Mouse (Mus musculus) liver, postnatal 0 days (tissue): ENCODE measurements around the gene Gm20388. TPM values are rescaled to one million over a fixed set of nuclear protein-coding genes. Genes with fewer than 3 reads are reported as not detected.

Source experiments
- ATAC-seq: fragments of 200-750 bp; cut with Nextera tagmentation; 2 replicates; pipeline ENCODE4 v1.8.0; 2017; ENCODE audit warnings: mild to moderate bottlenecking, moderate library complexity
- DNase-seq: peaks from one replicate; pipeline ENCODE4 v3.0.0-alpha.2; 2016
- H3K27ac ChIP-seq: fragments of 300-500 bp; sonication (generic); 2 replicates; pipeline ENCODE4 v1.5.1; 2014; ENCODE audit warnings: antibody characterized with exemption, moderate library complexity, mild to moderate bottlenecking, low read depth
- H3K27me3 ChIP-seq: fragments of 300-500 bp; sonication (generic); 2 replicates; pipeline ENCODE4 v1.6.1; 2014; ENCODE audit warnings: low read length, control low read depth, mixed read lengths; ENCODE audit not compliant: insufficient read depth
- H3K36me3 ChIP-seq: fragments of 300-500 bp; sonication (generic); replicated peaks from 2 replicates; pipeline ENCODE4 v1.6.1; 2014; ENCODE audit warnings: mild to moderate bottlenecking, control low read depth, low read length, moderate library complexity, mixed read lengths; ENCODE audit not compliant: insufficient read depth
- H3K4me1 ChIP-seq: fragments of 300-500 bp; sonication (generic); 2 replicates; pipeline ENCODE4 v1.6.1; 2014; ENCODE audit warnings: antibody characterized with exemption, mild to moderate bottlenecking, control low read depth; ENCODE audit not compliant: insufficient read depth
- H3K4me2 ChIP-seq: fragments of 300-500 bp; sonication (generic); 2 replicates; pipeline ENCODE4 v1.6.1; 2014; ENCODE audit warnings: low read depth, mild to moderate bottlenecking, low read length, moderate library complexity, mixed read lengths
- H3K4me3 ChIP-seq: fragments of 300-500 bp; sonication (generic); 2 replicates; pipeline ENCODE4 v1.5.1; 2014; ENCODE audit warnings: low read depth, low read length
- H3K9ac ChIP-seq: fragments of 300-500 bp; sonication (generic); replicated peaks from 2 replicates; pipeline ENCODE4 v1.6.1; 2014; ENCODE audit warnings: mild to moderate bottlenecking, moderate library complexity
- H3K9me3 ChIP-seq: fragments of 300-500 bp; sonication (generic); 2 replicates; pipeline ENCODE4 v1.6.1; 2016; ENCODE audit warnings: mild to moderate bottlenecking, control low read depth, low read length, mixed read lengths
- CTCF ChIP-seq: sonication (generic); IDR thresholded peaks from 2 replicates; pipeline ENCODE4 v1.5.1; 2016; ENCODE audit warnings: antibody characterized with exemption, low read depth
- EP300 ChIP-seq: IDR thresholded peaks from 2 replicates; pipeline ENCODE4 v1.6.1; 2016; ENCODE audit warnings: antibody characterized with exemption, low read depth, mild to moderate bottlenecking
- WGBS: fragments of 180-500 bp; shearing (Covaris S2); extraction: QIAGEN DNeasy Blood & Tissue Kit; methylation state at CpG from one replicate; pipeline ENCODE4 v1.1.7; 2014; ENCODE audit not compliant: insufficient replicate concordance; 5-methylcytosine and 5-hydroxymethylcytosine counted together
- polyA plus RNA-seq: library from polyadenylated mRNA; unstranded; fragments of >200 nt; fragmentation: Nextera tagmentation; extraction: Ambion mirVana; gene quantifications from 2 replicates; pipeline ENCODE4 v1.2.1, GENCODE M21; 2015

Gm20388 gene
- polyA plus RNA-seq, 1 experiment from 2014 or later: not detected

GRCm38 (mm10) chr8:123039376-123040109 is 3128.9 kb downstream of the Gm20388 start:
- H3K9ac ChIP-seq: no peak overlapping the region; the same call in 1 of the 2 replicates
- ATAC-seq: no peak
- H3K27me3 ChIP-seq: no peaks in the 10 kb centered on the region
- DNase-seq: no peak
- peak overlapping the region; percentile 98 for H3K4me3 ChIP-seq
- H3K27ac ChIP-seq: peak overlapping the region; percentile 17; the same call in 1 of the 2 replicates
- peaks cover 62% of the 10 kb centered on the region for H3K4me1 ChIP-seq
- 78% methylated on average over 11 of the region's 11 CpGs for WGBS
- H3K9me3 ChIP-seq: no peaks in the 10 kb centered on the region
- TF ChIP-seq CTCF (no peak), EP300 (no peak)
- H3K36me3 ChIP-seq: no peaks in the 10 kb centered on the region
- peak overlapping the region; percentile 83 for H3K4me2 ChIP-seq

GRCm38 (mm10) chr8:123040110-123040650 is 3129.5 kb downstream of the Gm20388 start:
- Histone ChIP-seq H3K4me1 (peaks cover 59% of the 10 kb centered on the region), H3K4me3 (peak overlapping the region; percentile 98), H3K27ac (peak overlapping the region; percentile 100), H3K27me3 (no peaks in the 10 kb centered on the region), H3K9ac (peak overlapping the region; percentile 100), H3K4me2 (peak overlapping the region; percentile 83), H3K36me3 (no peaks in the 10 kb centered on the region), H3K9me3 (no peaks in the 10 kb centered on the region)
- DNase-seq (no peak), ATAC-seq (no peak)
- TF ChIP-seq EP300 (no peak), CTCF (no peak)
- 11% methylated on average over 4 of the region's 4 CpGs for WGBS

- Histone ChIP-seq H3K9ac (peak overlapping the region; percentile 100), H3K27me3 (no peaks in the 10 kb centered on the region), H3K4me3 (peak overlapping the region; percentile 98), H3K27ac (peak overlapping the region; percentile 100), H3K9me3 (no peaks in the 10 kb centered on the region), H3K4me2 (peak overlapping the region; percentile 83), H3K36me3 (no peaks in the 10 kb centered on the region), H3K4me1 (peaks cover 52% of the 10 kb centered on the region)
- TF ChIP-seq EP300 (no peak), CTCF (peak; percentile 34)
- ATAC-seq: no peak
- DNase-seq: peak; percentile 82
- under 1% methylated on average over 59 of the region's 71 CpGs for WGBS
These were observed 3130.6 kb downstream of the Gm20388 start for GRCm38 (mm10) chr8:123041008-123041773.

GRCm38 (mm10) chr8:123041774-123042105 is 3131.1 kb downstream of the Gm20388 start:
- Histone ChIP-seq H3K9me3 (no peaks in the 10 kb centered on the region), H3K27ac (peak overlapping the region; percentile 100), H3K36me3 (no peaks in the 10 kb centered on the region), H3K4me1 (peaks cover 46% of the 10 kb centered on the region), H3K4me2 (peak overlapping the region; percentile 83), H3K9ac (peak overlapping the region; percentile 100), H3K27me3 (no peaks in the 10 kb centered on the region), H3K4me3 (peak overlapping the region; percentile 98)
- 2% methylated on average over 34 of the region's 60 CpGs for WGBS
- ATAC-seq (peak; percentile 11), DNase-seq (no peak)
- TF ChIP-seq EP300 (no peak), CTCF (no peak)

- Histone ChIP-seq H3K27me3 (no peaks in the 10 kb centered on the region), H3K9ac (peak within 1 kb of the TSS; percentile 100), H3K27ac (peak within 1 kb of the TSS; percentile 100), H3K4me3 (peak within 1 kb of the TSS; percentile 98), H3K36me3 (no peaks in the 10 kb centered on the region), H3K4me2 (peak within 1 kb of the TSS; percentile 84), H3K4me1 (peaks cover 40% of the 10 kb centered on the region), H3K9me3 (no peaks in the 10 kb centered on the region)
- peak; percentile 99 for DNase-seq
- ATAC-seq: peak; percentile 94
- under 1% methylated on average over 66 of the region's 91 CpGs for WGBS
- peak; percentile 67 for TF ChIP-seq CTCF
- peak; percentile 76; the same call in 1 of the 2 replicates for TF ChIP-seq EP300
These were observed 3131.7 kb downstream of the Gm20388 start, which contains the start of gene Ankrd11 for GRCm38 (mm10) chr8:123042158-123042973. Gene Ankrd11, minus strand, starts transcription at chr8:123042277.
